Mouse (Mus musculus) heart, postnatal 0 days (tissue): ENCODE results near the gene Gm45208.

ENCODE experiments used
- CTCF ChIP-seq: IDR thresholded peaks from 2 replicates; pipeline ENCODE4 v1.5.1; 2016; ENCODE audit warnings: antibody characterized with exemption, control low read depth, low read depth
- EP300 ChIP-seq: IDR thresholded peaks from 2 replicates; pipeline ENCODE4 v1.6.1; 2016; ENCODE audit warnings: antibody characterized with exemption, low read depth

DNA sequence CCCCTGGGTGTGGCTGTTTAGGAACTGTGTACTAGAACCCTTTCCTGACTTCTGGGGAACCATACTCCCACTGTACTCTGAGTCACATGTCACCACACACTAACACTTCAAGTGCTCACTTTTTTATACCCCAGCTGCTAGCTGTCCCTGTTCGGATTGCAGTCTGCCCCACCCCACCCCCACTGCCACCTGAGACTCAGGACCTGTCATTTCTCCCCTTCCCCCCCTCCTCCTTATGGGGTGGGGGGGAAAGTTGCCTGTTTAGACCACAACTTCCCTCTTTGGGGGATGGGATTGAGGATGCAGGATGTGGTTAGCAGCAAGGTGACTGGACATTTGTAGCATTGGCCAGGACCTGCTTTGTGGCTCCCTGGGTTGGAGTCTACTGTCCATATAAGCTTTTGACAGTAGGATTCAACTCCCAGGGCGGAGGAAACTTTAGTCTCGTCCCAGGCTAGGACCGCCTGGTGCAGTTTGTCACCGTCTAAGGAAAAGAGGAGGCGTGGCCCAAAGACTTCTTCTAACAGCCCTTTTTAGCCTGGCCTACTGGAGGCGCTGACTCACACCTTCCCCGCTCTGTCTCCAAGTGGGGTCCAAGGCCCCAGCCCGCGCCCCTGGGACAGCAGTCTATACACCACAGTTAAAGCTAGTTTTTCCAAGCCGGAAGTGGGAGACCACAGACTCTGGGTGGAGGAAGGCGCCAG lies 48.3 kb upstream of the Gm45208 start:
- TF ChIP-seq EP300 (no peak), CTCF (no peak)
